Mouse (Mus musculus) liver, adult (tissue): ENCODE data around the gene Rffl.

ENCODE experiments used
- GATA4 ChIP-seq: IDR thresholded peaks from 2 replicates; pipeline ENCODE4 v1.6.1; 2014; ENCODE audit warnings: mild to moderate bottlenecking, low read length; ENCODE audit not compliant: insufficient replicate concordance

Gene Rffl

DNA sequence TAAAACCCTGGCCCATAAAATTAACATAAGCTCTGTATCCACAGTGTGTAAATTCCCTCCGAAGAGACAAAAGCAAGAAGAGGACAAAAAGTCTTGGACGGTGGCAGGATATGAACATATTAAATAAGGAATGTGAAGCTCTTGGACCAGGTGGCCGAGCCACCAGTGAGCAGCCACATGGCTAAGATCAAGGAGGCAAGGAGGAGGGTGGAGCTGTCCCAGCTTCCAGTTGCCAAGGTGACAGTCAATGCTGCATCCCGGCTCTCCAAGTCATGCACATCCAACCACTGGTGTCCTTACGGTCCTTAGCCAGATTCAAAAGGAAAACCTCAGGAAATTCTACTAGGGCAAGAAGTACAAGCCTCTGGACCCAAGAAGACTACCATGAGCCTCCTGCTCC, 32.5 kb downstream of the Rffl start:
- TF ChIP-seq GATA4, result no peak

DNA sequence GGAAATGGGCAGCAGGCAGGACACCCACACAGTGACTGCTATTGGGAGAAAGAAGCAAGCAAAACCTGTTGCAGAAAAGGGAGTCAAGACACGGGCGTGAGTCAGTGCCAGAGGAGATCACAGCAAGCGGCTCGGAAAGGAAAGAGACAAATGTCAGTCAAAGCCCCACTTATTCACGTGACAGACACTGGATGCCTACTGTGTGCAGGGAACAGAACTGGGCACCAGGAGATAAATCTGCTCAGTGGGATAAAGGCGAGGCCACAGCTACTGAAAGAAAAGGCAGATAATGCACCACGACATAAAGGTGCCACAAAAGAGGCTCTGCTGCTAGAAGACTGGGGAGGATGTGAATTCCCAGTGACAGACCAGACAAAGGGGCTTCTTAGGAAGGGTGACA, 33.2 kb downstream of the Rffl start:
- no peak for TF ChIP-seq GATA4

DNA sequence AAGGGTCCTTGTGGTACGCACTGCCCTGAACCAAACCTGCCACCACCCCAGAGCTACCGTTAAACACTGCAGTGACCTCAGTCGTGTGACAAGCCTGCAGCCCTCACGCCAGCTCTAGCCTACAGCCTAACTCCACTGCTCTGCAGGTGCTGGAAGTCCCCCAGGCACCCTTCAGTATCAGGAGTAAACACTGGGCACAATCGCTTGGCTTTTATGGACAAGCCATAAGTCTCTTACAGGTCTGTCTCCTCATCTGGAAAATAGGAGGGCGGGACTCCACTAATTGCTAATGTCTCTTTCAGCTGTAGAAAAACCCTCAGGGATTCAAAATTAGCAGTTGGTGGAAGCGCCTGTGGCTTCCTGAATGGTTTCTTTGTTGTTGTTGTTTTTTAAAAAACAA, 33.8 kb downstream of the Rffl start:
- TF ChIP-seq GATA4, result no peak

- TF ChIP-seq GATA4, result no peak
Observed at GRCm38 (mm10) chr11:82835616-82836432, 35.2 kb downstream of the Rffl start.

GRCm38 (mm10) chr11:82833929-82834328, 37.1 kb downstream of the Rffl start:
- TF ChIP-seq GATA4, result no peak

DNA sequence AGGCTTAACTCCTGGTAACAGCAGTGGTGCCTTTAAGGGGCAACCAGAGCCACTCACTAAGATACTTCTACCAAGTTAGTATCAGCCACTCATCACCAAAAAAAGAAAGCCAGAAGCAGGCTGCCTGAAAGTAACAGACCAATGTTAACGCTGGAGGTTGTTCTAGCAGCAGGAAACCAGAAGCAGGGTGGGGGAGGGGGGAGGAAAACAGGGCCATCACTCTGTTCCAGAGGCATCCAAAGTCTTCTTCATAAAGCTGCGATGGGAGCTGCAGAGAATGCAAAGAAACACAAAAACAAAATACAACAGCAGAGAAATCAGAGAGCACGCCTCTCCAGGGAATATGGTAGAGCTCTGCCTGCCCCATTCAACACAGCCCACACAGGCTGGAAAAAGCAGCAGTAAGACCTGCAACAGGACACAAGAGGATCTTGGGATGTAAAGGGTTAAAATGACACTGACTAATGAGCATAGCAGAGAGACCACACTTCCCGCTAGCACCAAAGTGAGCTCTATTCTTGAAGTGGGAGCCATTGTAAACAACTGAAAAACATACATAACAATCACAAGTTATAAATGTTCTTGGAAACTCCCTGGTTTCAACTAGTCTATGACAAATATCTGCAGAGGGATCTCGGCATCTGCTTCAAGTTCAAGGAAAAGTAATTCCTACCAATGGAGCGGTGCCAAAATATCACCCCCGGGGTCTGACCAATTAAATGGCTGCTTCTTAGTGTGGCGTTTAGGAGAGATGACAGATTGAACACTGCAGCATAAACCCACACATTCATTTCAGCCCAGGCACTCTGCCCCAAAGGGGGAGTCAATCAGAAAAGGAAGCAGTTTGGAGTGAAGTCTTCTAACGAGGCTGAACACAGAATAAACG, 39.8 kb downstream of the Rffl start:
- TF ChIP-seq GATA4, result no peak

- TF ChIP-seq GATA4, result no peak
Observed at GRCm38 (mm10) chr11:82826818-82827217, 44.2 kb downstream of the Rffl start.

DNA sequence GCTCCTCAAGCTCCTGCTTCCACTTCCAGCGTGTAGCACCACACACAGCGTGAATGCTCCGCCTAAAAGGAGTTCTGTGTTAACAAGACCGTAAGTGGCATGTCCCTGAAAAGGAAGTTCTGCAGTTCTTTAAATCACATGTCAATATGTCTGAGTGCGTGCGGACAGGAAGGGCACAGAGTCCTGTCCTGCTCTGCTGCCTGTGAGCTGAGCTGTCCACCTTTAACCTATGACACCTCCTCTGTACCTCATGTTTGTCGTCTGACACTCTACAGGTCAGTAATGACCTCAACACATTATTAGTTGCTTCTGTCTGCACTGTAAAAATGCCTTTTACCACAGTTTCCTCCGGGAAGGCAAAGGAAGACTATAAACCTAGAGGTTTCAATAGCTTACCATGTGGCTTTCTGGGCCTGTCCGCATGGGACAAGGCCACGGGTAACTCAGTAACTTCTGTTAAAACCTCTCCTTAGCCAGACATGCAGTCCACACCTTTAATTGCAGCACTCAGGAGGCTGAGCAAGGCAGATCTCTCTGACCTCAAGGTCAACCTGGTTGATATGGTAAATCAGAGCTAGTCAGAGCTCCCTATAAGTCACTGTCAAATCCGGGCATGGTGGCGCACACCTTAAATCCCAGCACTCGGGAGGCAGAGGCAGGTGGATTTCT, 50.1 kb downstream of the Rffl start:
- TF ChIP-seq GATA4, result no peak

- no peak for TF ChIP-seq GATA4
Observed at GRCm38 (mm10) chr11:82819350-82819749, 51.7 kb downstream of the Rffl start.

DNA sequence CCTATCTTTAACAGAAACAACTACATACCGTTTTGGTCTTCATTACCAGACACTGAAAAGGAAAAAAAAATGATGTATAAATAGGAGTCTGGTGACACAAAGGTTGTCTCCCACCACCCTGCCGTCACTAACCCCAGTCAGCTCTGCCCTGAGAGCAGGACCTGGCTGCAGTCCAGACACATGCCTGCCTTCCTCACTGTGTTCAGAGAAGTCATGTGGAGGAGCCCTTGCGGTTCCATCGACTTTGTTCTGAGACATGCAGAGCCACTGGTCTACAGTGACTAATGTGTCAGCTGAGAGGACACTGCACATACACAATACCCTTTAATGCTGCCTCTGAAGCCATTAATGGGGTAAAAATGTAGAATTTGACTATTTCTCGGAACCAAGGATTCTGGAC, 62.5 kb downstream of the Rffl start:
- TF ChIP-seq GATA4, result no peak

- no peak for TF ChIP-seq GATA4
Observed at GRCm38 (mm10) chr11:82807370-82807769, 63.6 kb downstream of the Rffl start.

DNA sequence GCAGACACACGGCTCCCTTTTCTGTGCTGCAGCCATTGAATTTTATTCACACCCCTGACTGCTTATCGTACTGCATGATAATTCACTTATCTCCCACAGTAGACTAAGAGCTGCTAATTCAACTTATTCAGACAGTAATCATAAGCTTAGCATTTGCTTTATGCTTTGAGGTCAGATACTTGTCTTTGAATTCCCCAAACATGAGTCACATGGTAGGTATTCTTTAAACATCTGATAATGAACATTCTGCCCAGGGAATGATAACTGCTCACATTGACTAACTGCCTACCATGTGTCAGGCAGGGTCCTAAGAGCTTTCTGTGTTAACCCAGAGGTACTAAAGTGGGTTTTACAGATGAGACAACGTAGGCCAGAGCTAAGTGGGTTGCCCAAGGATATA, 64.4 kb downstream of the Rffl start:
- TF ChIP-seq GATA4, result no peak

GRCm38 (mm10) chr11:82783453-82783852, 87.6 kb downstream of the Rffl start:
- no peak for TF ChIP-seq GATA4

GRCm38 (mm10) chr11:82782197-82782596, 88.8 kb downstream of the Rffl start:
- TF ChIP-seq GATA4, result no peak
